Mouse (Mus musculus) heart, postnatal 10 days (tissue): ENCODE data around the gene Hacd4. TPM values are rescaled to one million over a fixed set of nuclear protein-coding genes. Genes with fewer than 3 reads are reported as not detected.

Experiments used
- DNase-seq, 2 experiments: peaks; one replicate each; pipeline ENCODE4 v3.0.0; 2021
- intact Hi-C: fragments of 180-260 bp; cut with DNase I; formaldehyde crosslinking; loops from one replicate; pipeline ENCODE4 v1.15.1; 2025
- total RNA-seq, 2 experiments: library from RNA; stranded (reverse); gene quantifications; 2 replicates each; pipeline ENCODE4 v1.2.3; 2021

Hacd4 gene
- total RNA-seq, 2 experiments from 2014 or later: 4.9 to 6.0 TPM

GRCm38 (mm10) chr4:88369951-88370350, 68.8 kb downstream of the Hacd4 start:
- no peak for DNase-seq
- intact Hi-C loops: no loop called here

- intact Hi-C loops: loop anchor here (10.0 kb wide), 2 partner anchors 157 to 1403 kb away; no protein-coding TSS in a partner anchor
- no peak for DNase-seq
Measured at GRCm38 (mm10) chr4:88357431-88357830, 81.3 kb downstream of the Hacd4 start.

GRCm38 (mm10) chr4:88356652-88357051, 82.1 kb downstream of the Hacd4 start:
- peak in 1 of 2 experiments; percentile 30 for DNase-seq
- intact Hi-C loops: loop anchor here (10.0 kb wide), 2 partner anchors 158 to 1402 kb away; no protein-coding TSS in a partner anchor

GRCm38 (mm10) chr4:88350910-88351309, 87.8 kb downstream of the Hacd4 start:
- intact Hi-C loops: loop anchor here (1.0 to 10.0 kb wide), 6 partner anchors 164 to 1396 kb away; no protein-coding TSS in a partner anchor
- DNase-seq: peak; percentile 74 to 82

Other genes with a start within 250 kb of the Hacd4 start
- not detected for gene Ifnb1, start 83.8 kb upstream of the Hacd4 start, total RNA-seq
- not detected for gene Ifna15, start 119.3 kb upstream of the Hacd4 start, total RNA-seq
- gene Ifna14, start 132.9 kb upstream of the Hacd4 start, total RNA-seq: not detected
- gene Ifna9, start 153.5 kb upstream of the Hacd4 start, total RNA-seq: not detected
- not detected for gene Ifna12, start 164.4 kb upstream of the Hacd4 start, total RNA-seq
- not detected for gene C87499, start 195.5 kb upstream of the Hacd4 start, total RNA-seq
- not detected for gene Ifna13, start 205.5 kb upstream of the Hacd4 start, total RNA-seq
- not detected for gene Ifna16, start 238.0 kb upstream of the Hacd4 start, total RNA-seq
- not detected for gene Ifna2, start 245.0 kb upstream of the Hacd4 start, total RNA-seq